Mouse (Mus musculus) forebrain, embryonic 10.5 days (tissue): Measurements from ENCODE around the gene Cad. TPM values are rescaled to one million over a fixed set of nuclear protein-coding genes. Genes with fewer than 3 reads are reported as not detected.
A peak's percentile ranks its signal among the peaks of the same experiment; 100 is the strongest.

Experiments
- DNase-seq: peaks from one replicate; pipeline ENCODE4 v3.0.0-alpha.2; 2017; ENCODE audit warnings: low spot score; ENCODE audit errors: extremely low spot score
- H3K27ac ChIP-seq: fragments of 300-500 bp; sonication (generic); 2 replicates; pipeline ENCODE4 v1.5.1; 2016; ENCODE audit warnings: mild to moderate bottlenecking
- H3K27me3 ChIP-seq: fragments of 300-500 bp; sonication (generic); 2 replicates; pipeline ENCODE4 v1.6.1; 2016; ENCODE audit warnings: mild to moderate bottlenecking; ENCODE audit not compliant: poor library complexity, severe bottlenecking
- H3K36me3 ChIP-seq: fragments of 300-500 bp; sonication (generic); replicated peaks from 2 replicates; pipeline ENCODE4 v1.6.1; 2016; ENCODE audit warnings: mild to moderate bottlenecking, moderate library complexity
- H3K4me1 ChIP-seq: fragments of 300-500 bp; sonication (generic); 2 replicates; pipeline ENCODE4 v1.6.1; 2016
- H3K4me3 ChIP-seq: fragments of 300-500 bp; sonication (generic); 2 replicates; pipeline ENCODE4 v1.5.1; 2016; ENCODE audit warnings: mild to moderate bottlenecking, moderate library complexity
- H3K9me3 ChIP-seq: fragments of 300-500 bp; sonication (generic); 2 replicates; pipeline ENCODE4 v1.6.1; 2016; ENCODE audit warnings: mild to moderate bottlenecking, moderate library complexity
- WGBS: fragments of 180-500 bp; shearing (Covaris S2); methylation state at CpG from one replicate; pipeline ENCODE4 v1.1.7; 2016; 5-methylcytosine and 5-hydroxymethylcytosine counted together
- polyA plus RNA-seq: library from polyadenylated mRNA; unstranded; fragments of >200 nt; fragmentation: Nextera tagmentation; extraction: Ambion mirVana; gene quantifications from 2 replicates; pipeline ENCODE4 v1.2.1, GENCODE M21; 2016

Gene Cad
- polyA plus RNA-seq, 1 experiment from 2014 or later = 79.3 TPM

- Histone ChIP-seq H3K27ac (no peak overlapping the region), H3K36me3 (peaks cover 43% of the 10 kb centered on the region), H3K4me1 (peaks cover 23% of the 10 kb centered on the region), H3K27me3 (peaks cover 14% of the 10 kb centered on the region), H3K9me3 (no peaks in the 10 kb centered on the region), H3K4me3 (no peak overlapping the region)
- DNase-seq = no peak
- WGBS = 87% methylated on average over 13 of the region's 13 CpGs
These were observed 25.6 kb downstream of the Cad start for GRCm38 (mm10) chr5:31080059-31080794.

- 80% methylated on average over 3 of the region's 3 CpGs for WGBS
- peaks cover 14% of the 10 kb centered on the region for H3K27me3 ChIP-seq
- peaks cover 38% of the 10 kb centered on the region for H3K36me3 ChIP-seq
- no peak overlapping the region for H3K4me3 ChIP-seq
- H3K4me1 ChIP-seq = peaks cover 23% of the 10 kb centered on the region
- H3K27ac ChIP-seq = no peak overlapping the region
- no peak for DNase-seq
- H3K9me3 ChIP-seq = no peaks in the 10 kb centered on the region
These were observed 26.2 kb downstream of the Cad start for GRCm38 (mm10) chr5:31080795-31081164.

- 70% methylated on average over 3 of the region's 3 CpGs for WGBS
- DNase-seq = peak; percentile 50
- peaks cover 32% of the 10 kb centered on the region for H3K36me3 ChIP-seq
- peaks cover 19% of the 10 kb centered on the region for H3K27me3 ChIP-seq
- no peak overlapping the region for H3K4me3 ChIP-seq
- H3K9me3 ChIP-seq = no peaks in the 10 kb centered on the region
- peaks cover 26% of the 10 kb centered on the region for H3K4me1 ChIP-seq
- no peak overlapping the region for H3K27ac ChIP-seq
These were observed 26.8 kb downstream of the Cad start for GRCm38 (mm10) chr5:31081386-31081785.

GRCm38 (mm10) chr5:31082355-31082754, 27.8 kb downstream of the Cad start:
- H3K9me3 ChIP-seq = no peaks in the 10 kb centered on the region
- peaks cover 29% of the 10 kb centered on the region for H3K27me3 ChIP-seq
- peaks cover 30% of the 10 kb centered on the region for H3K4me1 ChIP-seq
- peak; percentile 63 for DNase-seq
- peaks cover 22% of the 10 kb centered on the region for H3K36me3 ChIP-seq
- H3K27ac ChIP-seq = no peak overlapping the region
- no peak overlapping the region for H3K4me3 ChIP-seq
- WGBS = 11% methylated on average over 5 of the region's 5 CpGs

GRCm38 (mm10) chr5:31082935-31083625, 28.5 kb downstream of the Cad start:
- Histone ChIP-seq H3K4me1 (peaks cover 30% of the 10 kb centered on the region), H3K27ac (0 out of 2 replicates have a peak overlapping the region, but pooled peaks have one; percentile 5), H3K27me3 (peaks cover 36% of the 10 kb centered on the region), H3K4me3 (no peak overlapping the region), H3K36me3 (peaks cover 15% of the 10 kb centered on the region), H3K9me3 (no peaks in the 10 kb centered on the region)
- no peak for DNase-seq
- WGBS = 46% methylated on average over 12 of the region's 12 CpGs

- Histone ChIP-seq H3K36me3 (peaks cover 6% of the 10 kb centered on the region), H3K4me1 (peaks cover 30% of the 10 kb centered on the region), H3K9me3 (no peaks in the 10 kb centered on the region), H3K4me3 (no peak overlapping the region), H3K27ac (no peak overlapping the region), H3K27me3 (peaks cover 45% of the 10 kb centered on the region)
- no peak for DNase-seq
- 12% methylated on average over 8 of the region's 8 CpGs for WGBS
These were observed 29.4 kb downstream of the Cad start for GRCm38 (mm10) chr5:31083949-31084348.

- DNase-seq = no peak
- H3K36me3 ChIP-seq = no peaks in the 10 kb centered on the region
- H3K27me3 ChIP-seq = peaks cover 72% of the 10 kb centered on the region
- H3K4me3 ChIP-seq = no peak overlapping the region
- WGBS = 36% methylated on average over 7 of the region's 7 CpGs
- peaks cover 30% of the 10 kb centered on the region for H3K4me1 ChIP-seq
- no peak overlapping the region for H3K27ac ChIP-seq
- H3K9me3 ChIP-seq = no peaks in the 10 kb centered on the region
These were observed 32.0 kb downstream of the Cad start for GRCm38 (mm10) chr5:31086606-31087005.

- Histone ChIP-seq H3K9me3 (no peaks in the 10 kb centered on the region), H3K27me3 (peaks cover 77% of the 10 kb centered on the region), H3K4me1 (peaks cover 33% of the 10 kb centered on the region), H3K36me3 (no peaks in the 10 kb centered on the region), H3K27ac (no peak overlapping the region), H3K4me3 (no peak overlapping the region)
- 81% methylated on average over 2 of the region's 2 CpGs for WGBS
- no peak for DNase-seq
These were observed 32.6 kb downstream of the Cad start for GRCm38 (mm10) chr5:31087131-31087530.

GRCm38 (mm10) chr5:31092231-31092975, 37.8 kb downstream of the Cad start:
- H3K4me1 ChIP-seq = peaks cover 44% of the 10 kb centered on the region
- H3K27ac ChIP-seq = 0 out of 2 replicates have a peak overlapping the region, but pooled peaks have one; percentile 11
- DNase-seq = no peak
- no peaks in the 10 kb centered on the region for H3K9me3 ChIP-seq
- H3K36me3 ChIP-seq = no peaks in the 10 kb centered on the region
- H3K27me3 ChIP-seq = peaks cover 100% of the 10 kb centered on the region
- 2% methylated on average over 45 of the region's 53 CpGs for WGBS
- peak overlapping the region; percentile 52 for H3K4me3 ChIP-seq

GRCm38 (mm10) chr5:31093151-31094041, 38.8 kb downstream of the Cad start:
- WGBS = under 1% methylated on average over 54 of the region's 54 CpGs
- Histone ChIP-seq H3K27me3 (peaks cover 100% of the 10 kb centered on the region), H3K4me1 (peaks cover 44% of the 10 kb centered on the region), H3K36me3 (no peaks in the 10 kb centered on the region), H3K9me3 (no peaks in the 10 kb centered on the region), H3K4me3 (peak overlapping the region; percentile 52), H3K27ac (0 out of 2 replicates have a peak overlapping the region, but pooled peaks have one; percentile 11)
- no peak for DNase-seq

GRCm38 (mm10) chr5:31094100-31094798, 39.7 kb downstream of the Cad start:
- Histone ChIP-seq H3K9me3 (no peaks in the 10 kb centered on the region), H3K36me3 (no peaks in the 10 kb centered on the region), H3K4me3 (peak overlapping the region; percentile 52), H3K27ac (no peak overlapping the region), H3K27me3 (peaks cover 100% of the 10 kb centered on the region), H3K4me1 (peaks cover 44% of the 10 kb centered on the region)
- WGBS = 2% methylated on average over 29 of the region's 29 CpGs
- DNase-seq = peak; percentile 49
